Comparison of ENCODE assay signal across 19 mouse cellular contexts in genomic region chr10:59454631-59455030, GRCm38 (mm10). TPM values are rescaled to one million over a fixed set of nuclear protein-coding genes. Genes with fewer than 3 reads are reported as not detected.
"Had no signal": no experiment of that assay in that cellular context is flagged by ENCODE, and none has a peak within 500 bp of the region (broad histone marks: within the 10 kb centered on the region; RNA-seq: fewer than 3 reads in every experiment).

No protein-coding gene starts in this region.

- H3K4me3 ChIP-seq: limb, embryonic 15.5 days; liver, embryonic 13.5 days; myocyte; neural tube, embryonic 15.5 days had no signal

- H3K36me3 ChIP-seq: liver, embryonic 13.5 days; neural tube, embryonic 15.5 days had no signal

- H3K27me3 ChIP-seq: limb, embryonic 15.5 days; liver, embryonic 13.5 days; neural tube, embryonic 15.5 days had no signal

- H3K9me3 ChIP-seq: limb, embryonic 15.5 days; liver, embryonic 13.5 days; neural tube, embryonic 15.5 days had no signal

- H3K4me2 ChIP-seq: limb, embryonic 15.5 days; liver, embryonic 13.5 days; midbrain, embryonic 11.5 days; neural tube, embryonic 15.5 days had no signal

- H3K9ac ChIP-seq: limb, embryonic 15.5 days; liver, embryonic 13.5 days; neural tube, embryonic 15.5 days had no signal

- H3K4me1 ChIP-seq: limb, embryonic 15.5 days had no signal

- DNase-seq: kidney, adult 18-20 months; kidney, postnatal 14 days; layer of hippocampus, adult 9-11 months; layer of hippocampus, postnatal 36 days; liver, embryonic 13.5 days; lung, adult 18-20 months; lung, postnatal 4 days; thymus, adult 18-20 months; thymus, postnatal 14 days had no signal

- H3K27ac ChIP-seq: limb, embryonic 15.5 days; liver, embryonic 13.5 days; neural tube, embryonic 15.5 days had no signal

- ATAC-seq: lung, postnatal 0 days had no signal

RNA-seq across cellular contexts. Expression of gene Oit3, which starts 13.1 kb away (rescaled TPM):
- total RNA-seq: layer of hippocampus, postnatal 36 days had no signal

RNA-seq across cellular contexts. Expression of gene Pla2g12b, which starts 51.2 kb away (rescaled TPM):
- total RNA-seq: layer of hippocampus, postnatal 36 days; left cerebral cortex, adult 8-10 months; left cerebral cortex, postnatal 25 days; megakaryocyte, adult 5-6 weeks had no signal
- polyA plus RNA-seq: limb, embryonic 11.5 days; midbrain, embryonic 11.5 days; myocyte; neural tube, embryonic 11.5 days; neural tube, embryonic 15.5 days had no signal
